Mouse (Mus musculus) E14TG2a.4 (cell line): Measurements from ENCODE around the gene Arhgef3.

Experiments
- CTCF ChIP-seq: conservative IDR thresholded peaks from 2 replicates; pipeline ENCODE4 v1.5.1; 2014; ENCODE audit warnings: low read length
- NANOG ChIP-seq: IDR thresholded peaks from 2 replicates; pipeline ENCODE4 v1.6.1; 2014; ENCODE audit warnings: borderline replicate concordance, low read length, mixed read lengths
- POU5F1 ChIP-seq: IDR thresholded peaks from 2 replicates; pipeline ENCODE4 v1.6.1; 2014; ENCODE audit warnings: low read length, borderline replicate concordance

GRCm38 (mm10) chr14:27166751-27167150 lies 52.1 kb downstream of the Arhgef3 start:
- TF ChIP-seq CTCF (no peak), NANOG (no peak), POU5F1 (no peak)
